Mouse (Mus musculus) hindbrain, postnatal 0 days (tissue): ENCODE measurements at regions not wholly inside any gene's neighbourhood (a gene's known extent, or its start where the extent isn't known, plus 50 kb on each side); places are given as distances from the start of the nearest gene placed in this dataset.

Source experiments
- ATAC-seq: fragments of 200-750 bp; cut with Nextera tagmentation; 2 replicates; pipeline ENCODE4 v1.8.0; 2017; ENCODE audit warnings: mild to moderate bottlenecking, moderate TSS enrichment, moderate library complexity
- DNase-seq: peaks from one replicate; pipeline ENCODE4 v3.0.0-alpha.2; 2015; ENCODE audit warnings: low spot score
- H3K27ac ChIP-seq: fragments of 300-500 bp; sonication (generic); 2 replicates; pipeline ENCODE4 v1.5.1; 2014; ENCODE audit warnings: mild to moderate bottlenecking
- H3K27me3 ChIP-seq: fragments of 300-500 bp; sonication (generic); 2 replicates; pipeline ENCODE4 v1.6.1; 2014; ENCODE audit warnings: low read length, mixed read lengths; ENCODE audit not compliant: insufficient read depth
- H3K36me3 ChIP-seq: fragments of 300-500 bp; sonication (generic); 2 replicates; pipeline ENCODE4 v1.6.1; 2014; ENCODE audit warnings: low read length, mixed read lengths; ENCODE audit not compliant: insufficient read depth
- H3K4me1 ChIP-seq: fragments of 300-500 bp; sonication (generic); 2 replicates; pipeline ENCODE4 v1.6.1; 2014; ENCODE audit warnings: antibody characterized with exemption, low read length, mixed read lengths; ENCODE audit not compliant: insufficient read depth
- H3K4me2 ChIP-seq: fragments of 300-500 bp; sonication (generic); 2 replicates; pipeline ENCODE4 v1.6.1; 2014; ENCODE audit warnings: low read depth, mild to moderate bottlenecking, low read length, moderate library complexity, mixed read lengths
- H3K4me3 ChIP-seq: fragments of 300-500 bp; sonication (generic); 2 replicates; pipeline ENCODE4 v1.5.1; 2014; ENCODE audit warnings: low read length
- H3K9ac ChIP-seq: fragments of 300-500 bp; sonication (generic); replicated peaks from 2 replicates; pipeline ENCODE4 v1.6.1; 2014; ENCODE audit warnings: mild to moderate bottlenecking, low read length, moderate library complexity, mixed read lengths
- H3K9me3 ChIP-seq: fragments of 300-500 bp; sonication (generic); 2 replicates; pipeline ENCODE4 v1.6.1; 2016; ENCODE audit warnings: low read length, mixed read lengths
- CTCF ChIP-seq: IDR thresholded peaks from 2 replicates; pipeline ENCODE4 v1.5.1; 2016; ENCODE audit warnings: antibody characterized with exemption, control low read depth, low read depth
- WGBS: fragments of 180-500 bp; shearing (Covaris S2); extraction: QIAGEN DNeasy Blood & Tissue Kit; methylation state at CpG from one replicate; pipeline ENCODE4 v1.1.7; 2014; 5-methylcytosine and 5-hydroxymethylcytosine counted together

- H3K27me3 ChIP-seq, result no peaks in the 10 kb centered on the region
- DNase-seq, result no peak
- no peak overlapping the region for H3K9ac ChIP-seq
- H3K4me3 ChIP-seq, result no peak overlapping the region
- H3K9me3 ChIP-seq, result no peaks in the 10 kb centered on the region
- TF ChIP-seq CTCF, result no peak
- H3K36me3 ChIP-seq, result no peaks in the 10 kb centered on the region
- no peak overlapping the region for H3K27ac ChIP-seq
- WGBS, result 64% methylated on average over 5 of the region's 5 CpGs
- H3K4me2 ChIP-seq, result no peak overlapping the region
- no peaks in the 10 kb centered on the region for H3K4me1 ChIP-seq
- ATAC-seq, result no peak
These were observed 724.9 kb downstream of the Ets1 start for GRCm38 (mm10) chr9:33360966-33361365.

GRCm38 (mm10) chr9:33389170-33389569 is 753.1 kb downstream of the Ets1 start:
- H3K4me1 ChIP-seq, result no peaks in the 10 kb centered on the region
- no peaks in the 10 kb centered on the region for H3K27me3 ChIP-seq
- H3K4me2 ChIP-seq, result no peak overlapping the region
- no peak overlapping the region for H3K4me3 ChIP-seq
- H3K9ac ChIP-seq, result no peak overlapping the region
- ATAC-seq, result no peak
- TF ChIP-seq CTCF, result no peak
- no peaks in the 10 kb centered on the region for H3K36me3 ChIP-seq
- DNase-seq, result no peak
- H3K27ac ChIP-seq, result no peak overlapping the region
- H3K9me3 ChIP-seq, result no peaks in the 10 kb centered on the region

- H3K4me3 ChIP-seq, result no peak overlapping the region
- DNase-seq (no peak), ATAC-seq (no peak)
- no peaks in the 10 kb centered on the region for H3K36me3 ChIP-seq
- TF ChIP-seq CTCF, result no peak
- no peaks in the 10 kb centered on the region for H3K4me1 ChIP-seq
- no peak overlapping the region for H3K27ac ChIP-seq
- no peak overlapping the region for H3K9ac ChIP-seq
- H3K4me2 ChIP-seq, result no peak overlapping the region
- 84% methylated on average over 4 of the region's 4 CpGs for WGBS
- H3K27me3 ChIP-seq, result no peaks in the 10 kb centered on the region
- H3K9me3 ChIP-seq, result 0 out of 2 replicates have a peak, but pooled peaks cover 4% of the 10 kb centered on the region
These were observed 768.7 kb downstream of the Ets1 start for GRCm38 (mm10) chr9:33404691-33405090.

- H3K27ac ChIP-seq, result no peak overlapping the region
- 90% methylated on average over 2 of the region's 2 CpGs for WGBS
- no peak for TF ChIP-seq CTCF
- H3K27me3 ChIP-seq, result no peaks in the 10 kb centered on the region
- H3K9ac ChIP-seq, result no peak overlapping the region
- H3K36me3 ChIP-seq, result no peaks in the 10 kb centered on the region
- no peak overlapping the region for H3K4me2 ChIP-seq
- 0 out of 2 replicates have a peak, but pooled peaks cover 4% of the 10 kb centered on the region for H3K9me3 ChIP-seq
- ATAC-seq (no peak), DNase-seq (no peak)
- no peaks in the 10 kb centered on the region for H3K4me1 ChIP-seq
- no peak overlapping the region for H3K4me3 ChIP-seq
These were observed 771.5 kb downstream of the Ets1 start for GRCm38 (mm10) chr9:33407517-33407916.

GRCm38 (mm10) chr9:33423781-33424180 is 787.8 kb downstream of the Ets1 start:
- H3K36me3 ChIP-seq, result no peaks in the 10 kb centered on the region
- H3K4me3 ChIP-seq, result no peak overlapping the region
- ATAC-seq (no peak), DNase-seq (no peak)
- TF ChIP-seq CTCF, result no peak
- no peak overlapping the region for H3K9ac ChIP-seq
- no peaks in the 10 kb centered on the region for H3K9me3 ChIP-seq
- no peak overlapping the region for H3K27ac ChIP-seq
- 29% methylated on average over 2 of the region's 2 CpGs for WGBS
- H3K4me2 ChIP-seq, result no peak overlapping the region
- no peaks in the 10 kb centered on the region for H3K27me3 ChIP-seq
- H3K4me1 ChIP-seq, result no peaks in the 10 kb centered on the region

- Histone ChIP-seq H3K4me2 (no peak overlapping the region), H3K4me3 (no peak overlapping the region), H3K36me3 (no peaks in the 10 kb centered on the region), H3K27me3 (no peaks in the 10 kb centered on the region), H3K27ac (no peak overlapping the region), H3K9me3 (no peaks in the 10 kb centered on the region), H3K4me1 (no peaks in the 10 kb centered on the region), H3K9ac (no peak overlapping the region)
- whole genome bisulfite sequencing, result 77% methylated on average over 4 of the region's 4 CpGs
- ATAC-seq (no peak), DNase-seq (no peak)
- no peak for TF ChIP-seq CTCF
These were observed 800.4 kb downstream of the Ets1 start for GRCm38 (mm10) chr9:33436459-33436858.

GRCm38 (mm10) chr9:33442266-33442665 is 806.2 kb downstream of the Ets1 start:
- no peak overlapping the region for H3K9ac ChIP-seq
- no peaks in the 10 kb centered on the region for H3K36me3 ChIP-seq
- no peak for TF ChIP-seq CTCF
- WGBS, result 75% methylated on average over 5 of the region's 5 CpGs
- no peak overlapping the region for H3K4me2 ChIP-seq
- H3K9me3 ChIP-seq, result no peaks in the 10 kb centered on the region
- DNase-seq, result no peak
- H3K4me3 ChIP-seq, result no peak overlapping the region
- H3K4me1 ChIP-seq, result no peaks in the 10 kb centered on the region
- no peak for ATAC-seq
- no peaks in the 10 kb centered on the region for H3K27me3 ChIP-seq
- H3K27ac ChIP-seq, result no peak overlapping the region
